Mouse (Mus musculus) kidney, postnatal 14 days (tissue): ENCODE data around the gene Wdr66.
"Not testable (repeated sequence)": the region's sequence is repeated elsewhere in the genome, so short reads cannot be mapped to it uniquely, and the experiment has no call there.

ENCODE experiments used
- DNase-seq: peaks from one replicate; pipeline ENCODE4 v3.0.0; 2022; ENCODE audit warnings: mixed read lengths

Gene Wdr66

DNA sequence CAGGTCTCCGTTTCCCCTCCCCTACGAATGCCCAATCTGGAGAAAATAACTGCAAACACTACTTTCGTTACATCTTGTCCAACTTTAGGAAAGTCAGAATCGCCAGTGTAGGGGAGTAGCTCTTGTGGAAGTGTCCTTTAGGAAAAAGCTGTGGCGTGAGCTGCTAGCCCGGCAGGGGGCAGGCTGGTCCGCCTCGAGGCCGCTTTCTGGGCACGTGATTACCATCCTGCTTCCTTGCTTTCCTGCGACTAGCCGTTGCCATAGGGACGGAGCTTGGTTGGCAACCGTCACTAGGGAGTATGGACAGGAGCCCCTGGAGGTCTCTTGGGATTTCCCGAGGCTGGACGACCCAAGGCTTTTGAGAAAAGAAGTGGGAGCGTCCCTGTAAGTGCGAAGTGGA, at the start of gene Wdr66:
Gene Wdr66 (plus strand): TSS at position 269 of the 400 bp plus-strand sequence.
- DNase-seq = peak; percentile 90

DNA sequence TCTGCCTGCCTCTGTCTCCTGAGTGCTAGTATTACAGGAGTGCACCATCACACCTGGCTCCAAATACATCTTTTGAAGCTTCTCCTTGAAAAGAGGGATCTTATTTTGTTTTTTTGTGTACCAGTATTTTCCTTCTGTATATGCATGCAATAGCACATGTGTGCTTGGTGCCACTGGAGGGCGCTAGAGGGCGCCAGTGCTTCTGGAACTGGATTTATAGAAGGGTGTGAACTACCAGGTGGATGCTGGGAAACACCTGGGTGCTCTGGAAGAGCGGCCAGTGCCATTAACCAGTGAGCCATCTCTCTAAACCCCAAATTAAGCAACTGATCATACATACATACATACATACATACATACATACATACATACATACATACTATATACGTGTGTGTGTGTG, 49.1 kb upstream of the Wdr66 start:
- not testable (repeated sequence) for DNase-seq

DNA sequence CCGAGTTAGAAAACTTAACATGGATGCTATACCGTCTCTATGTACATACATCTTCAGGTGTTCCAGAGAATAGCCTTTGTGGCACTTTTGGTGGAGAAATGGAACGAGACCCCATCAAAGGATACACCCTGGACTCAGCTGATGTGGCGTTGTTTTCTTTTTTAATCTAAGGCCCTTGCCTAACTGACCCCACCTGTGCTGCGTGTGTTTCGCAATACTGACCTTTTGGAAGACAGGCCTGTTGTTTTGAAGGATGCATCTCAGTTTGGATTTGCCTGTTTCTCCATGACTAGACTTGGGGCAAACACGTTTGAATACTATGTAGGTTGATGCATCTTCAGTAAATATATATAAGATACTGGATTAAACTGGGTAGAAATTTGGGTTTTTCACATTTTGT, 48.3 kb upstream of the Wdr66 start:
- not testable (repeated sequence) for DNase-seq

DNA sequence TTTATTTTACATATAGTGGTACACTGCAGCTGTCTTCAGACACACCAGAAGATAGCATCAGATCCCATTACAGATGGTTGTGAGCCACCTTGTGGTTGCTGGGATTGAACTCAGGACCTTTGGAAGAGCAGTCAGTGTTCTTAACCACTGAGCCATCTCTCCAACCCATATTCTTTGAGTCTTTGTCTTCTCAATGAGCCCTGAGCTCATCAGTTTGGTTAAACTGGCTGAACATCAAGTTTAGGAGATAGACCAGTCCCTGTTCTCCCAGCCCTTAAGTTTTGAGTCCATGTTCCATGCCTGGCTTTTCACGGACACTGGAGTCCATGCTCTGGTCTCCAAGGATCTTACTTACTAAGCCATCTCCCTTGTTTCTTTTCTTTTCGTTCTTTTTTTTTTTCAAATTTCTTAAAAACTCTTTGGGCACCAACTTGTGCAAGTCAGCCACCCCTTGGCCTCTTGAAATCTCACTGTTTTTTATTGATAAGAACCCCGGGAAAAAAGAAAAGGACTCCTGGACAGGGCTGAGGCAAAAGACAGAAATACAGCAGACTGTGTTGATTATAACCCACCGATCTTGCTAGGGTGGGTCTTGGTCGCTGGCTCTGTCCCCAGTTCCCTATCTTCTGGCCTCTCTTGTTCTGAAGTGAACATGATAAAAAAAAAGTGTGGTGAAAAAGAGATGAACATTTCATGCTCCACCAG, 29.4 kb upstream of the Wdr66 start:
- DNase-seq = not testable (repeated sequence)

DNA sequence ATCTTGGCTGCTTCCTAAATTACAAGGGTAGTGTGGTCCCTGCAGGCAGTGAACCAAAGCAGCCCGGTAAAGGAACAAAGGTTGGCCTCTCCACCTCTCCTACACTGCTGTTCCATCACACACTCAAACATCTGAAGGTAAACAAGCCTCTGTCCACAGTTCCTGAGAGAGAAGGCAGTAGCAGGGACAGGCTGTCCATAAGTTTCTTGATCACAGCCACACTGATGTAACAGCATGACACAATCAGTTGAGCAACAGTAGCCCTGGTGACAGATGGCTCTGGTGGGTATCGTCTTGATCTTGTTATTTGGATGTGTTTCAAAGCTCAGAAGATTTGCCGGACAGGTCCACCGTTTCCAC, 28.9 kb upstream of the Wdr66 start:
- DNase-seq = peak; percentile 67

DNA sequence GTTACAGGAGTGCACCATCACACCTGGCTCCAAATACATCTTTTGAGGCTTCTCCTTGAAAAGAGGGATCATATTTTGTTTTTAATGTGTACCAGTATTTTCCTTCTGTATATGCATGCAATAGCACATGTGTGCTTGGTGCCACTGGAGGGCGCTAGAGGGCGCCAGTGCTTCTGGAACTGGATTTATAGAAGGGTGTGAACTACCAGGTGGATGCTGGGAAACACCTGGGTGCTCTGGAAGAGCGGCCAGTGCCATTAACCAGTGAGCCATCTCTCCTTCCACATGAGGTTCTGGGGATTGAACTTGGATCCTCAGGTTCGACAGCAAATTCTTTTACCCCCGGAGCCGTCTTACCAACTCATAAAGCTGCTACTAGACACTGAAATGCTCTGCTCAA, 28.0 kb upstream of the Wdr66 start:
- not testable (repeated sequence) for DNase-seq

DNA sequence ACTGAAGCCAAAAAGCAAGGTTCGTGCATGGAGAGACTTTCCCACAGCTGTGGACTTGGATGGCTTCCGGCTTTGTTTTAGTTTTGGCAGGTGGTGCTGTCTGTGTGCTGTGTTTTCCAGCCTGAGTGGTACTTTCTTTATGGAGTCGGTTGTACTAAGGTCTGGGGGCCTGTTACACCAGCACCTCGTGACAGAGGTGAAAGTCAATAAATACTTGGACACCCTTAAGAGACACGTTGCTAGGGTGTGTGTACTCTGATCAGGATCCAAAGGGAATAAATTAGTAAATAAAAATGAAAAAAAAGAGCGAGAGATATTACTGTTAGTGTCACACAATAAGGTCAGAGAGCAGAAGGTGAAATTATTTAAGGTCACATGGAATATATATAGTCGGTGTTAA, 25.1 kb upstream of the Wdr66 start:
- DNase-seq = no peak

DNA sequence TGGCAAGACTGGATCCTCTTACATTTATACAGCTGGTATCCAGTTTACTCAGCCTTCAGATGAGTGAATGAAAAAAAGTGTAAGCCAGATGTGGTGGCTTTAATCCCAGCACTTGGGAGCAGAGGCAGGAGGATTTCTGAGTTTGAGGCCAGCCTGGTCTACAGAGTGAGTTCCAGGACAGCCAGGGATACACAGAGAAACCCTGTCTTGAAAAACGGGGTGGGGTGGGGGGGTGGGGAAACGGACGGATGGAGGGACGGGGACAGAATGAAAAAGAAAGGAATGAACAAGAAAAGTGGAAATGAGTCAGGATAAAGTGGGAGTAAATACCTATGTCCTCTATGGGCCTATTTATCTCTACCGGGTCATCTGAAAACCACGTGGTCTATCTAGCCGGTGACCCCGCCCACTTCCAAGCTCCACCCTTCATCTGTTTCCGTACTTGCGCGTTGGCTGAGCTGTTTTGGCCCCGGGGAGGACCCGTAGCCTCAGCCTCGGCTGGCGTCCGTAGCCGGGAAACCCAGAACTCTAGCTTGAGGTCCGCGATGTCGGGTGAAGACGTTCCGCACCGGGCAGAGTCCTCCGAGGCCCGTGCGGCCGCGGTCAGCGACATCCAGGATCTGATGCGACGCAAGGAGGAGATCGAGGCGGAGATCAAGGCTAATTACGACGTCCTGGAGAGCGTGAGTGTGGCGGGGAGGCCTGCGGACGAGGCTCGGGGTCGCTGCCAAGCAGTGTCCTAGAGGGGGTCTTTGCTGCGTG, 24.0 kb upstream of the Wdr66 start:
- DNase-seq = peak; percentile 96

DNA sequence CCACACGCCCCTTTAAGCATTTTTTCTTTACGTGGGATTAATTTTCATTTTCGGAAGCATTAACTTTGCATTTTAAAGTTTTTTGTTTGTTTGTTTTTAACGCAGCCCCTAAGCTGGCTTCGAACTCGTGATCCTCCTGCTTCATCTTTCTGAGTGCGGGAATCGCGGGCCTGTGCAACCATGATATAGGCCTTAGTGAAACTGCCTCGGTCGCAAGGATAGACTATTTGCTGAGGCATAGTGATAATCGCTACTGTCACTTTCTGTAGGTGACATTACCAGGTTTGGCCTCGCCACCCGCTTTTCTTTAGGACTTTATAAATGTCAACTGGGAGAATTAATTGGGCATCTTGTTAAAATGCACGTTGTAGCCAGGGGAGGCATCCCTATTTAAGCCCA, 23.4 kb upstream of the Wdr66 start:
- no peak for DNase-seq

DNA sequence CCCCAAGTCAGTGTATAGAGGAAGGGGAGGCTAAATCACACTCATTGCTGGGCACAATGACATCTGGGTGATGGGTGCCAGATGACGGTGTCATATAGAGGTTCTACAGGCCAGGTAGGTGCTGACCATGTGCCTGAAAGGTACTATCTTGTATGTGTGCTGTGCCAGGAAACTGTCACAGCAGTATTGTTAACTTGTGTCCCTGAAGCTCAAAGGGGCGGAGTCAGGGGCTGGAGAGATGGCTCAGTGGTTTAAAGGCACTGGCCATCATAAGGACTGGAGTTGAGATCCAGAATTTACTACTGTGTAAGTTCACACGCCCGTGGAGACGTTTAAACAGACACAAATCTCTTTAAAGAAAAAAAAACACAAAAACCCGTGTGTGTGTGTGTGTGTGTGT, 22.6 kb upstream of the Wdr66 start:
- DNase-seq = no peak

DNA sequence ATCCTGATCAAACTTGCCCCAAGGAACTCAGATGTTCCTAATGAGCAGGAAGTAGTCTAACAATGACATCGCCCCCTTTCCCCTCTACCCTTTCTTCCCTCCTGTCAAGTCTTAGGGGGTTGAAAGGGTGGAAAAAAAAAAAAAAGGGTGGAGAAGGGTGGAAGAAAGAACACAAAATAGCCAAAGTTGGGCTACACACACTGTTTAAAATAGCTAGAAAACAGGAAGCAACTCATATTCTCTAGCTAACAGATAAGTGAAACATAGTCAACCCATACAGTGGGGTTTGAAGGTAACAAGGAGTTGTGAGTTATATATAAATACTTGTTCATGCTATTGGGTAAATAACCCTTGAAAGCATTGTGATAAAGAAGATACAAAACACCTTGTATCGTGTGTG, 19.7 kb upstream of the Wdr66 start:
- DNase-seq = no peak

DNA sequence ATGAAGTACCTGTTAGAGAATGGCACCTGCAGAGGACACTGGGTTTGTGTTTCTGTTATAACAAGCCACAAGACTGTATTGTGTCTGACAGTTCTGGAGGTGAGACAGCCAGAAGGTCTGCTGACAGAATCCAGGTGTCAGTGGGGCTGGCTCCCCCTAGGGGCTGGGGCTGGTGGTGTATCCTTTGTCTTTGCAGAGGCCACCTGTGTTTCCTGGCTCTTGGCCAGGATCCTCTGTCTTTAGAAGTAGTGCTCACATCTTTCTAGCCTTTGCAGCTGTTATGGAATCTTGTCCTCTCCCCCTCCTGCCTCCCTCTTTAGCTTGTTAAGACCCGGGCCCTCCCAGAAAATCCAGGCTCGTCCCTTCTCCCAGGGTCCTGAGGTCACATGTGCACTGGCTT, 16.2 kb upstream of the Wdr66 start:
- peak; percentile 73 for DNase-seq

DNA sequence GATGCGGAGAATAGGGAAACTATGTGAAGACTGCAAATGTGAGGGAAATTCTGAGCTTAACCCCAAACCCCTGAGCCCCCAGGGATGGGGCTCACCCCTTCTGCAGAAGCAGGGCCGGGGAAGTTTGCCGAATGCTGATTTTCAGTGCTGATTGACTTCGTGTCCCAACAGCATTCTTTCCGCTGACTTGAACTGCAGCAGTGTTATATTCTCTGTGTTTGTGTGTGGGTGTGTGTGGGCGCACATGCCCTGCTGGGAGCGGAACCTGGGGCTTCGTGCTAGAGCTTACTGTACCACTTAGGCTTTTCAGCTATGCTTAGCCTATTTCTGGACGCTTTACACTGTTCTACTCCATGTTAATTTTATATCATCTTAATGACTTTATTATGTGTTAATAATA, 15.5 kb upstream of the Wdr66 start:
- no peak for DNase-seq

DNA sequence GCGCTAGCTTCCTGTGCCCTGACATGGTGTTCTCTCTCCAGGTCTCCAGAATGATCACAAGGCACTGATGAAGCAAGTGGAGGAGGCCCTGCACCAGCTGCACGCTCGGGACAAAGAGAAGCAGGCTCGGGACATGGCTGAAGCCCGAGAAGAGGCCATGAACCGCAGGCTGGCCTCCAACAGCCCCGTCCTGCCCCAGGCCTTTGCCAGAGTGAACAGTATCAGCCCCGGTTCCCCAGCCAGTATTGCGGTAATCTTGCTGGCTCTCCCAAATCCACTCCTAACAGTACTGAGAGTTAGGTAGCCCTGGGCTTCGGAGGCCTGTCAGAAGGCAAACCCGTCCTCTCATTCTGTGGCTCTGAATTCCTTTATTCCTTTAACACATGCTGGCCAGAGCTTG, 12.4 kb upstream of the Wdr66 start:
- DNase-seq = no peak

DNA sequence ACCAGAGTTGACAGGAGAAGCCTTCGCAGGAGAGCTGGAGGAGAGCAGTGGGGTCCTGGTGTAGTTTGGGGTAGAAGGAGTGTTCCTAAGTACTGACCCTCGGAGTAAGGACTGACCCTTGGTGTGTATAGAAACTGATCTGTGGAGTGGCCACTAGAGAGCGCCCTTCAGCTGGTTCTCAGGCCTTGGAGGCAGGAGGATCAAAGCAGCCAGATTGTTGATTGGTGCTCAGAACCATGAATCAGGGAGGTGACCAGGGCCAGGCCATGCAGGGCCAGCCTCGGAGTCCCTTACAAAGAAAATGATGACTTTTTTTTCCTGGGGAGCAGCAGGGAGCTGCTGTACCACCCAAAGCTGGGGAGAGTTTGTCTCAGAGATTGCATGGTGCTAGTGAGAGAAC, 6.4 kb upstream of the Wdr66 start:
- peak; percentile 51 for DNase-seq

DNA sequence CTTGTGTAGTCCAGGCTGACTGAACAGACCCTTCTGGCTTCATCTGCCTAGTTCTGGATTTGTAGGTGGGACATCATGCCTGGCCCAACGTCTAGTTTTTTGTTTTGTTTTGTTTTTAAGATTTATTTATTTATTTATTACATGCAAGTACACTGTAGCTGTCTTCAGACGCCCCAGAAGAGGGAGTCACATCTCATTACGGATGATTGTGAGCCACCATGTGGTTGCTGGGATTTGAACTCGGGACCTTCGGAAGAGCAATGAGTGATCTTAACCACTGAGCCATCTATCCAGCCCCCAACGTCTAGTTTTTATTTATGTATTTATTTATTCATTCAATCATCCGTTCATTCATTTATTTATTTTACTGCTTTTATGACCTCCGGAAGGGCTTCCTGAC, 512 bp upstream of the Wdr66 start:
- no peak for DNase-seq

DNA sequence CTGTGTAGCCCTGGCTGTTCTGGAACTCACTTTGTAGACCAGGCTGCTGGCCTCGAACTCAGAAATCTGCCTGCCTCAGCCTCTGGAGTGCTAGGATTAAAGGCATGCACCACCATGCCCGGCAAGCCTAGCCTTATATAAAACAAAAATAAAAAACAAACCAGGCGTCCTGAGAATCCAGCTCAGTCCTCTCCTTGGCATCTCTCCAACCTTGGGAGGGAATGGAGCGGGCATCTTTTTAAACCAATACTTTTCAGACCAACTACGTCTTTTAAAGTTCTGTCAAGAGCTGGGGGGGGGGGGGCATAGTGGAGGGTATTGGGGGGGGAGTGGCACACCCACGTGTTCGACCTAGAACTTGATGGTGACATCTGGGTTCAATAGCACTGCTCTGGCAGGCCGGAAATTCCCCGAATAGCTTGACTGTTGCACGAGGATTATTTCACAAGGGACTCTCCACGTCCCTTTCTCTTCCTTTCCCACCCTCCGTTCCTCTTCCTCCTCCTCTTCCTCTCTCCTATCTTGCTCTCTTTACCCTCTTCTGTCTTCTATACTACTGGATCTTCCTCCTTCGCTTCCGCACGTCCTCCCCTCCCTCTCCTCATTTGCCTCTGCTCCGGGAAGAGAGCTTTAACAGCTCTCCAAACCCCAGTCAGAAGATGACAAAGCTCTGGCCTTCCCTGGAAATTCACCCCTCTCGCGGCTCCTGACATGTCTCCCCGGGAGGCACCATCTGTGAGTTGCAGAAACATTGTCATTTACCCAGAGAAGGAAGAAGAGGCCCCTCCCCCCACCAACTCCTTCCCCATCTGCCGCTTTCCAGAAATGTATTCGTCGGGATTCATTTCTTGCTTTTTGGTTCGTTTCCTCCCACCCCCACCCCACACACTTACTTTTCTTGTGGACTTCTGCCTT, 5.2 kb downstream of the Wdr66 start:
- DNase-seq = peak; percentile 35

DNA sequence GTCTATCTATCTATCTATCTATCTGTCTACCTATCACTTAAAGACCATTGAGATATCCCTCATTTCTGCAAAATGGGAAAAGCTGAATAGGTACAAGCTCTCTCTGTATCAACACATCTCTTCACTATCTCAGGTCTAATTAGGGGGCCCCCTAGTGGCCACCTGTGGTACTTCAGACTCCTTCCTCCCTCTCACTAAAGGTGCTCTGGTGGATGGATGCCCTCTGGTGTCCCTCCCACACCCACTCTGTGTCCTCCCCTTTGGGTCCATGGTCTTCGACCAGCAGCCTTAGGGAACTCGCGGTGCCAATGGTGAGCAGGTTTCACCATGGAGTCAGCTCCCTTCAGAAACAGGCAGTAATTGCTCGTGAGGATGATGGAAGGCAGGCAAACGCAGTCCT, 7.1 kb downstream of the Wdr66 start:
- DNase-seq = peak; percentile 66

DNA sequence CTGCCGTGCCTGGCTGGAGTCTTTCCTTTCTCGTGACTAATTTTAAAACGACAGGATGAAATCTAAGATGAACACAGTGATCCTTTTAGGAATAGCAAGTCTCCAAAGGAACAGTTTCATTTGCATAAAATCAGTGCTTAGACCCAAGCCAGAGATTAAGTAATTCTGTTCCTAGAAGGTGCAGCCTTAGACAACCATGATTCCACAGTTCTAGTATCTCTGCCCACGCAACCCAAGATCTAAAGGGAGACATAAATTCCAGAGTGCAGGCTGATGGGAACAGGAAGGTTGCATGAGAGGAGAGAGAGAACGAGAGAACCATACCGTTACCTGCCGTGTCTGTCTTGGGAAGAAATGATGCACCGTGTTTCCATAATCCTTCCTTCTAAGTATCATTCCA, 8.8 kb downstream of the Wdr66 start:
- DNase-seq = no peak

DNA sequence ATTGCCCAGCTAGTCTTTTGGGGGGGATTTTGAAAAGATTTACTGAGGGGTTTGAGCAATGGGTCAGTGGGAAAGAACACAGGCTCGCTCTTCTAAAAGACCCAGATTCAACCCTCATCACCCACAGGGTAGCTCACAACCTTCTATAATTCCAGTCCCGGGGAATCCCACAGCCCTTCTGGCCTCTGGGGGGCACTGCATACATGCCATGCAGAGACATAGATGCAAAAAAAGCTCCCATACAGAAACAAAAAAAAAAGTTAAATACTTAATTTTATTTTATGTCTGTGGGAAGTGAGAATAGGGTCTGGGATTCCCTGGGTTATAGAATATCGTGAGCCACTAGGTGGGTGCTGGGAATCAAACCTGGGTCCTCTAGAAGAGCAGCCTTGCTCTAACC, 15.0 kb downstream of the Wdr66 start:
- DNase-seq = no peak

DNA sequence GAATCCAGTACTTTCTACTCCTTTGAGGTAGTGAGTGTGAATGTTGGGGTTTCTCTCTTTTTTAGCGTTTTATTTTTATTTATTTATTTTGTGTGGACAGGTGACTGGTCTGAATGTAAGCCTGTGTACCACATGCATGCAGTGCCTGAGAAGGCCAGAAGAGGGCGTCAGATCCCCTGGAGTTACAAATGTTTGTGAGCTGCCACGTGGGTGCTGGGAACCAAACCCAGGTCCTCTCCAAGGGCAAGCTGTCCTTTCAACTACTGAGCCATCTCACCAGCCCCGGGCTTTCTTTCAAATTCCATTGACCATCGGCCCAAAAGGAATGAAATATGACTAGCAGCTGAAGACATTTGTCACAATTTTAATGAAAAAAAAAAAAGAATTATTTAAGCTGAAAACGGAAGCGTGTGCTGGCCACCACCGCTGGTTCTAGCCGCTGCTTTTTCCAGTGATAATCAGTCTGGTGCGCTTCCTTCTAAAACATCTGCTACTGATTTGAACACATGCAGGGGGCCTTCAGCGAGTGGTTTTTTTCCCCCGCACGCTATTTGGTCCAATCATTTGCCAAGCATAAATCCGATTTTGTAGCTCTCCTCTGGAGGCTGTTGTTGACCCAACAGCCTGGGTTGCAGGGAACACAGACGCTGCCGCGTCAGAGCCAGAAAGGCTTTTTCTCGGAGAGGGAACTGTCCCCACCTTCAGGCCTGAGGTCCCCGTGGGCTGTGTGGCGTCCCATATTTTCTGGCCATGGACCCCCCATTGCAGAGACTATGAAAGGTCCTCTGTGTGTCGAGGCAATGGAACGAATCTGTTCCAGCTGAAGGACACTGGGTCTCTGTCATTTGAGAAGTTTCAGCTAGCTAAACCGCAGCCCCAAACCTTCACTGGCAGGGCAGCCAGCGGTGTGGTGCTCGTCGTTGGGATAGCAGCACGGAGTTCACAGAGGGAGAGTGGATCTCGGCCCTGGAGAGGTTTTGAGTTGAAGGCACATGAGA, 16.9 kb downstream of the Wdr66 start:
- DNase-seq = no peak

DNA sequence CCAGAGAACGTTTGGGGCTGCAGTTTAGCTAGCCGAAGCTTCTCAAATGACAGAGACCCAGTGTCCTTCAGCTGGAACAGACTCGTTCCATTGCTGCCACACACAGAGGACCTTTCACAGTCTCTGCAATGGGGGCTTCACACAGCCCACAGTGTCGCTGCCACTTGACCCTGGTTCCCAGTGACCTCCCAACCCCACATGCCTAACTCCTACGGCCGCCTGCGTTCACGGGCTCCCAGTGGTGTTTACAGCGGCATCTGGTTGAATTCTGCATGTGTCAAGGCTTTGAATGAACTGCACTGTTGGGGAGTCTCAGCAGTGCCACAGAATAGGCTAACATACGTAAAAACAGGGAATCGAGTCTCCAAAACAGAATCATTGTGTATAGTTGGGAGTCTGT, 19.0 kb downstream of the Wdr66 start:
- no peak for DNase-seq
